Mouse (Mus musculus) cerebellum, postnatal 14 days (tissue): ENCODE results near the gene 5530401A14Rik.

Experiments
- DNase-seq, 2 experiments: peaks; one replicate each; pipeline ENCODE4 v3.0.0; 2021; ENCODE audit warnings: mixed read lengths in 2 of 2

Gene 5530401A14Rik

DNA sequence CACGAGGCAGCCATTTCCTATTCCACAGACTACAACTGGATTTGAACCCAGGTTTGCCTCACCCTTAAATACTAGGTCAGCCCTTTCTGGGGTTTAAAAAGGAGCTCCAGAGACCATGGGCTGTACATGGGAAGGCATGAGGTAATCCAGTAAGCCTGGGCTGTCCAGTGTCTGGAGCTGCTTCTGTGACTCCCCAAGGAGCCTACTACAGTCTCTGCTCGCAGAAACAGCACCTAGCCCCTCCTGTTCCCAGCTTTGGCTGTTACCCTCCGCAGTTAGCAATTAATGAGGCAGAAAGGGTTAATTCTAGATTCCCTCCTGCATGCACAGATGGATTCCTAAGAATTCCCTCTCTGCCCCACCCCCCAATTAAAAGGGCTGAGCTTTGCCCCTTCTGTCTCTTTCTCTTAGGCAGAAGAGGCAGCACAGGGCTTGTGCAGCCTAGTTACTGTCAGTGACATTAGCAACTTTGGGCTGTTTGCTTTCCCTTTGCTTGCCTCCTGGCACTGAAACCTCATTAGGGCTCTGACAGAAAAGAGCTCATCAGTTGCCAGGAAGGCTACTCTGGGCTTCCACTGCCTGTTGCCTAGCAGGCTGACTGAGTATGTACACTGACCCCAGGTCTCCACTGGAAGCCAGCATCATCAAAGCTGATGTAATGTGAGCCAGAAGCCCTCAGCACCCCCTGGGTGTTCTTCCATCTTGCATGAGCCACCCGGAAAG lies at the start of gene 5530401A14Rik:
Gene 5530401A14Rik, plus strand, starts transcription at position 424 of the 723 bp plus-strand sequence.
- peak; percentile 34 to 37 for DNase-seq

DNA sequence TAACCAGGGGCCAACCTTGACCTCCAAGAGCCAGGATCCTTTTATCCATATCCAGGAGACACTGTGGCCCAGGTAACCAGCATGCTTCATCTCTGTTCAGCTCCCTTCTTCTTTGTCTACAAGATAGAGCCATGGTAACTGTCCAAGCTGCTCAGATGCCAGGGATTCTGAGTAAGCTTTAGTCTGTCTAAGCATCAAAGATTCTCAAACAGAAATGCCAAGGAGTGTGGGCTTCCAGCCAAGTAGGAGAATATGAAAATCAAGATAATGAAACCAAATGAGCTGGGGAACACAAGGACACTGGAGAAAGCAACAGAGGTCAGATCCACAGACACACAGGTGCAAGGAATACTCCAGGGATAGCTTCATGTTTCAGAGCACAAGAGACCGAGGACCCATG lies 45.7 kb upstream of the 5530401A14Rik start:
- peak in 1 of 2 experiments; percentile 33 for DNase-seq

DNA sequence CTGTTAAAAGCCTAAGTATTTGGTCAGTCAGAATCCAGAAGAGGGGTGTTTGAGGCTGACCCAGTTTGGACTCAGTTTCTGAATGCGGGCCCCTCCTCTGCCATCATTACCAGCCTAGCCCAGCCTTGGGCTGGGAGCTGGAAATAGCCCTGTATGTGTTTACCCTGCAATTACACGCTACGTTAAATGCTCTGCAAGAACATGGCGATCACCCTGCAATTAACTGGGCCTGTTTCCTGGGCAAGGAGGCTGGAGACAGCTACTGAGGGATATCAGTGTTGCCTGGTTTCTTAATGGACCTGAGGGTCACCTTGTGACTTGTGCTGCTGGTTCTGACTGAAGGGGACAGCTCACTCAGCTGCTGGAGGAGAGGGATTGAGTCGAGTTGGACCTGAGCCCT lies 43.9 kb upstream of the 5530401A14Rik start:
- no peak for DNase-seq

DNA sequence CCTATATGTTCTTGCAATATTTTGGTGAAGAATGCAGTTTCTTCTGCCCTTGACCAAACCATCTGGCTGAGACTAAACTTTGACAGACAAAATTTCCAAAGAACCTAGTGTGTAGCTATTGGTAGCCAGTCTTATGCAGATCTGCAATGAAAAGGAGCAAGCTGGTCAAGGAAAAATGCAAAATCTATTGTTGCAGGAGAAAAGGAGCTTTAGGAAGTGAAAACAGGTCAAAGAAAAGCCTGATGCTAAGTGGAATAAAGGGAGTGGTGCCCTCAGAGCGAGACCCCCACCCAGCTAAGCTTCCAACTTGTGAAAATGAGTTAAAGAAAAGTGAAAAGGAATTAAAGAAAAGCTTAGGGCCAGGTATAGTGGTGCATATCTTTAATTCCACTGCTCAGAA lies 28.1 kb upstream of the 5530401A14Rik start:
- no peak for DNase-seq

DNA sequence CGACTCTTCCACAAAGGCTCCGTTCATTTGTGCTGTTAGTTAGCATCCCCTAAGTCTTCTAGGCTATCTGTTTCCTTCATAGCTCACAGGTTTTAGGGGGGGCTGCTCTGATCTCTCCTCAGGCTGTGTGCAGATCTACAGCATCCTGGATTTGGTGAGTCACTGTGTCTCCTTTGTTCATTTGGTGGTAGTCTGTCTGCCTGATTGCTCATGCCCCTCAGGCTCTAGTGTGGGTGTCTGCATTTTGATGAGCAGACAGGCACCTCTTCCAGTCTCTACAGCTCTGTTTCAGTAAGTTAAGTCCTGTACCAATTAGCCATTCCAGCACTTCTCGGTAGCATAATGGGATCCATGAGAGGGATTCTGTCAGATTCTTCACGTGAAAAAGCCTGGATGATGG lies 22.0 kb upstream of the 5530401A14Rik start:
- no peak for DNase-seq

DNA sequence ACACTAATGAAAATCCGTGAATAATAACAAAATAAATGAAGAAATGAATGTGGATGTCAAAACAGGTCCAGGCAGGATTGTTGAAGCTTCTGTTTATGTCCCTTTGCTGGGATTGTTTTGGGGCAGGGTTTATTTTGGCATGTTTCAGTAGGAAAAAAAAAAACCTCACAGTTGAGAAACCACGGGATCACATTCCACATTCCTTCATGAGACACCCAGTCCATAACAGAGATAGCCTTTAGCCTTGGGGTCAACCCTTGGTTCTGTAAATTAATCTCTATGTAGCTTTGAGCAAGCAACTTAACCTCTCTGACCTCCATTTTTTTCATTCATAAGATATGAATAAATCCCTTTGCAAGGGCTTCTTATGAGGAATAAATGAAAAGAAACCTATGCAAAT lies 19.5 kb upstream of the 5530401A14Rik start:
- DNase-seq, result no peak

DNA sequence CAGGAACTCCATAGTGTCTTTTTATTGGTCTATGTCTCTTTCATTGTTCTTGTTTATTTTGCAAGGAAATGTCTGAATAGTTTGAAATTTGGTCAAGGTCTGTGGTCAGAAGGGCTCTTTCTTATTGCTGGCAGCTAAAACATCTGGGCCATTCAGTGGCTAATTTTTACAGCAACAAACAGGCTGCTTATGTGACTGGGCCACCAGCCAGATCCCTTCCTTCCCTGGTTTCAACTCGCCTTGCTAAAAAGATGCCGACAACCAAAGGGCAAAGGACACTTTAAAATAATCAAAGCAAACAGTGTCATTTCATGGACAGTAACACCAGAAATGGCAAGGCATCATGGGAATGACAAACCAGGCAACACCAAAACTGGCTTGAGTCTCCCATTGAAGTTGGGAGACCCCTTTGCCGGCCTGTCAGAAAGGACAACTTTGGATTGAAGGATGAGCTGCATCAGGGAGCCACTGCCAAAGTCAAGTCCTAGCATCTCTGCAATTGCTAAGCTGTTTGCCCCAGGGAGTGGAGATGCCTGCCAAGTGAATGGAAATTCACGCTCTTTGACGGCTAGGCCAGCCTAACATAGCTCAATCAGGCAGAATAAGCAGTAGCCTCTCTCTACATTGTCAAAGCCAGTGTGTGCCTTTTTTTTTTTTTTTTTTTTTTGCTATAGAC lies 15.3 kb upstream of the 5530401A14Rik start:
- DNase-seq, result peak; percentile 64 to 78

DNA sequence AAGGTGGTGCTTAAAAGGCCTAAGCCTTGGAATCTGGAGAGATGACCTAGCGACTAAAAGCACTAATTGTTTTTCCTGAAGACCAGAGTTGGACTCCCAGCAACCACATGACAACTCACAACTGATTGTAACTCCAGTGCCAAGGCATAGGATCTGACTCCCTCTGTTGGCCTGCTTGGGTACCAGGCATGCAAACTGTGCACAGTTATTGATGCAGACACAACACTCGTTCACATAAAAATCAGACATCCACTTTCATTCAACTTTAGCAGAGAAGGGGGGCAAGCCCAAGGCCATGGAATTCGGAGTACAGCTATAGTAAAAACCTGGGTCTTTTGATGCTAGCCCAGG lies 14.8 kb upstream of the 5530401A14Rik start:
- peak in 1 of 2 experiments; percentile 22 for DNase-seq

DNA sequence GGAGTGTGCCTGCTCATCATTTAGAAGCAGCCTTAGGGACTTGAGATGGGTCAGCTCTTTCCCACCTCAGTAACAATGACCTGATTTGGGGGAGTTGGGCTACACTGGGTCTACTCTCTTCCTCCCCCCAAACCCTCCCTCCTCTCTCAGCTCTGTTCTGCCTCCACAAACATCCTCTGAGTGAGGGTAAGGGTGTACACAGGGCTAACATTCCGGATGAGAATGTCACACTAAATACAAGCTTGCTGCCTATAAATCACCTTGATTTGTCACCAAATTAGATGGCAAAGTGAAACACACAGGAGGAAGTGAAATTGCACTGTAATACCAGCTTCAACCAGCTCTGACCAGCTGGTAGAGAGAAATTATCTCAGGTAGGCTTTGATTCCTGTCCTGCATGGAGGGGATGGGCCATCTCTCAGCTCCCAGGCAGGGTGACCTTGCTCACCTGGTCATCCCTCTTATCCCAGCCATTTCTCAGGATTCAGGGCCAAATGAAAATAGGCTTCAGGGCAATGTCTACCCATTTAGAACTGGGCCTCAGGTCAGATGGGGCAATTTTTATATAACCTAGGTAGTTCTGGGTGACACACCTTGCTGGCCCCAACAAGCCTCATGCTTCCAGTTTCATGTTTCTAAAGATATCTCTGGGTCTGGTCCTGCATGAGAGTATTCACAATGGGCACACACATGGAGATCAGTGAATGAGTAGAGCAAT lies 12.5 kb upstream of the 5530401A14Rik start:
- no peak for DNase-seq

DNA sequence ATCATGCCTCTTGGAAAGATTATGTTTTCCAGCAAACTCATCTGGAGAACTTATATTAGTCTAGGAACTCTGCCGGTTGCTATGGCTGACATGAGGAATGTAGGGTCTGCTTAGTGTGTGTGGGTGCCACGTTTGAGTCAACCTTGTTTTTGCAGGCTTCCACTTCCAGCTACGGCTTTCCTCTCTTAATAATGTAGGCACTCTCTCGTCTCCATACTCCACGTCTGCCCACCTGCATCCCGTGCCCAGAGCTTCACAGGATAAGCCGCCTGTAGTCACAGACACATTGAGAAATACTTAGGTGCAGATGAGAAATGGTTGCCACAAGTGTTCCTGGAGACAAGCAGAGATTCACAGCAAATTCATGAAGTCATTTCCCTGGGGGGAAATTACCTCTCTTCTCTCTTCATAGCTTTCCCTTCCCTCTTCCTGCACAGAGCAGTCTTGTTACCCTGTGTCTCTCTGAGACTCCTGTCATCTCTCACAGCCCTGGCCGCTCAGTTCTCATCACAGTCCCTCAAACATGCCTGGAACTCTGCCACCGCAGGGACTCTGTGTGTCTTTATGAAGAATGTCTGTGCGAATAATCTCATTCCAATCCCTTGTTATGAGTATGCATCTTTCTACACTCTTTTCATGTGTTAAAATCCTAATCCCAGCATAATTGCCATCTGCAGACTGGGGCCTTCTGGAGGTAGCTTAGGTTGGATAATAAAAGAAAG lies 5.3 kb downstream of the 5530401A14Rik start:
- DNase-seq, result peak in 1 of 2 experiments; percentile 18

DNA sequence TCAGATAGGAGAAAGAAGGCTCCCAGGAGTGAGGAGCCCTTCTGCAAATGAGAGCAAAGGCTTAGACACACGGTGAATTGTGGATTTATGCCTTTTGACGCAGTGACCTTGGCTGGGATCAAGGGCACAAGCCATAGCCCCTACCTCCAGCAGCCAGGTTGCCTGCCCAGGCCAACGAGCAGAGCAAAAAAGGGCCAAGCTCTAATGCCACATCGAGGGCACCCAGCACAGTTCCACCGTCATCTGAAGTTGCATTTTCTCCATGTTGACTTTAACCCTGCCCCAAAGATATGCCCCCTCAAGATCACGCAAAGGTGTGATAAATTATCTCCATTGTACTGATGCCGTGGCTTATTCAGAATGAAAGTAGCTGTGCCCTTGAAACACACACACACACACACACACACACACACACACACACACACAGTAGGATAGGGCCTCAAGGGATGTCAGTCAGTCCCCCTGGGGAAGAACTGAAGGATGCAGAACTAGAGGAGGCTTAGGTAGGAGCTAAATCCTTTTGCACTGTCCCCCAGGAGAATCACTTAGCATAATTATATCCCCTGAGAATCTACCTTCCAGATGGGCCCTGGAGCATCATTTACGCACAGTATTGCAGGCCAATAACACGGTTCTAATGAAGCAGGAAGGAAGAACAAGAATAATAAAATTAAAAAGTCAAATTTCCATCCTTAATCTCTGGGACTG lies 11.2 kb downstream of the 5530401A14Rik start:
- no peak for DNase-seq

DNA sequence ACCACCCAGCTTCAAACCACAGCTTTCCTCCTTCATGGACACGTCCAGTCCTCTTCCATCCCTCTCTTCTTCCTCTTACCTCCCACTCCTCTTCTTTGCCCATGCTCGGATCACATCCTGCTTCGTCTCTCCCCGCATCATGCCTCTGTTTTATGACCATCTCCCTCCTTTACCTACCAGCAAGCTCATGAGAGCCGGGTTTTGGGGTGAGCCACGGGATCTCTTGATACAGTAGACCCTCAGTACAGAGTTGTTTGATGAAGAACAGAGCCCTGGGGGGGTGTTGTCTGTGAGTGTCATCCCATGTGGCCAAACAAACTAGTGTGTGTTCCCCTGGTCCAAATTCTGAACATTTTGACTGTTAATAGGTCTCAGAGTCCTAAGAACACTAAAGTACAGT lies 36.0 kb downstream of the 5530401A14Rik start:
- DNase-seq, result no peak

DNA sequence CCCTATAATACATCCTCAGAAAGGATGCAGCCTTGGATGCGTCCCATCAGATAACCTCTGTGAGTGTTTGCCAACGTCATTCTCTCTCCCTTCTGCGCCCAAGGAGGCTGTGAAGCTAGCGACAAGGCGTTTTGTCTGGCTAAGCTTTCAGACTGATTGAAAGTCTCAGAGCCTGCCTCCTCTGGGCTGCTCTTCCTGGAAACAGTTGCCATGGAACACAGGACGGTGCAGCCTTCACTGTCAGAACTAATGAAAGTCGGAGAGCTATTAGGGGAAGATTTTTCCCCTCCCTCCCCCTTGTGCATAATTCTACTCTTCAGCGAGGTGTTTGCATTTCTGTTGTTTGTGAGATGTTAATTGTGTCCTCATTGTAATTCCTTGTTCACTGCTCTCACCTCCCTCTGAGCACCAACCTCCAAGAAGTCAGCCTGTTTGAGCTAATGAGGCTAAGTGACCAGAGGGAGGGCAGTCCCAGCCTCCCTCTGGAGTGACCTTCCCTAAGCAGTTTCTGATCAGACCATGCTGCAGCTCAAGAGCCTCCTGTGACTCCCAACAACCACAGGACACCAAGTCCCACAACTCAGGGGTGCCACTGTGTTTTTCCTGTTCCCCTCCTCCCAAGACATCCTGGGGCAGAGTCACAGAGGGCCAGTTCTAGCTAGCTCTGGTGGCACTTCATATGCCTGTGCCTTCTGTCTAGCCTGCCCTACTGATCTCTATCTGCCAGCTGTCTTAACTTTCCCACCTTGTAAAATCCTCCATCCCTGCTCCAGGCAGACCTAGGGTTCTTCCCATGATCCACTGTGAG lies 37.3 kb downstream of the 5530401A14Rik start:
- no peak for DNase-seq

DNA sequence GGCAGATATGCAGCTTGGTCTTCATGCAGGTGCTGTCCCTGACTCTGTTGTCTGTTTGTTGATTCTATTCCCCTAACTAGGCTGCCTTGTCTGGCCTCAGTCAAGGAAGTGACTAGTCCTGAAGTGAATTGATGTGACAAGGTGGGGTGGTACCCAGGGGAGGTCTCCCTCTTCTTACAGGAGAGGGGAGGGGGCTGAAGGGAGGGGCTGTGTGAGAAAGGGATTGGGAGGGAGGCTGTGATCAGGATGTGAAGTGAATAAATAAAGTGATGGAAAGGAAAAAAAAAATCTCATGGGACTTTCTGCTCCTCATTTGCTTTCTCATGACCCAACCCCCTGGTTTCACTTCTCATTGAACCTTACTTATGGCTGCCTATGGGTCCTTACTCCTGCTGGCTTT lies 41.8 kb downstream of the 5530401A14Rik start:
- DNase-seq, result no peak

DNA sequence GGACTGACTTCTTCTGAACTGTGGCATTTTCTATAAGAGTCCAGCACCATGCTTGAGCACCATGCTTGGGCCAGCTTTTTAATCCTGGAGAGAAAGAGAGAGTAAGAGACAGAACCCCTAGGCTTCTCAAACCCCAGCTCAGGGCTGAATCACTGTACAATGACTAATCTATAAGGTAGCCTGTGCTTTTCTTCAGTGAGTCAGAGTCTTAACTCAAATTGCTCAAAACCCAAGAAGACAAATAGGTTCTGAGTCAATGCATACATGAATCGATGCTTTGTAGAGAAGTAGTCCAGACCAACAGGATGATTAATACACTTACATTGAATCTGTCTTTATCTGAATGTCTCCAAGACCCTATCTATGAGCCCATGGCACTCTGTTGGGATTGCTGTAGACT lies 48.3 kb downstream of the 5530401A14Rik start:
- DNase-seq, result no peak

DNA sequence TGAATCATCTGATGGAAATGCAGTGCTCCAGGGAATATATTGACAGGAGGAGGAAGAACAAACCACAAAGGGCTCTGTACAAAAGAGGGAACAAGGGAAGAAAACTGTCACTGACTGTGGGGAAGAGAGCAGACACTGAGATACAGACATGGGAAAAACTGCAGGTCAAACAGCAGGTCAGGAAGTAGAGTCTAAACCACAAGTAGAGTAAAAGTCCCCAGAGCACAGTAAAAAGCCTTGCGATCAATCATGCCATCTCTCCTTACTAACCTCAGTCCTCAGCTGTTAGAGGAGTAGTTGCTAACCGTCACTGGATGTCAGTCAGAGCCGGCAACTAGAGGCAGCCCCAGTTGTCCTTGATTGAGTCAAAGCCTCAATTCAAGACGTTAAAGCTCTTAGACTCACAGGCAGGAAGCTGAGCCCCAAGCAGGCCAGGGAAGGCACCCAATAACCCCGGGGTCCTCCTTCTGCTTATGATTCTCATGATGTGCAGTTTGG lies 49.0 kb downstream of the 5530401A14Rik start:
- no peak for DNase-seq

DNA sequence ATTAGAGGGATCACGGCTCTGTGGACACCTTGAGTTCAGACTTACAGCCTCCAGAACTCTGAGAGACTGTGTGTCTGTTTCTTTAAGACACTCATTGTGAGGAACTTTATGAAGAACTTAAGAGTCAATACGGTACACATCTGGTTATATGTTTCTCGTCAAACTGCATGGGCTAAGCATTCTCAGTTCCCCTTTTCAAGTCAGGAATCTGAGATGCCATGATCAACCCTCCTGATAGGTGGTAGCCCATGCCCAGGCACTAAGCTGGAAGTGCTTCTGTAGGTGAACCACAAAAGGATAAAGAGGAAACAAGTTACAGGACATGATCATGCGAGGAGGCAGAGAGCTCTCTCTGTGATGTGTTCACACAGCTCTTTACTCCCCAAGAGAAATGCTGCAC lies 52.6 kb downstream of the 5530401A14Rik start:
- no peak for DNase-seq

DNA sequence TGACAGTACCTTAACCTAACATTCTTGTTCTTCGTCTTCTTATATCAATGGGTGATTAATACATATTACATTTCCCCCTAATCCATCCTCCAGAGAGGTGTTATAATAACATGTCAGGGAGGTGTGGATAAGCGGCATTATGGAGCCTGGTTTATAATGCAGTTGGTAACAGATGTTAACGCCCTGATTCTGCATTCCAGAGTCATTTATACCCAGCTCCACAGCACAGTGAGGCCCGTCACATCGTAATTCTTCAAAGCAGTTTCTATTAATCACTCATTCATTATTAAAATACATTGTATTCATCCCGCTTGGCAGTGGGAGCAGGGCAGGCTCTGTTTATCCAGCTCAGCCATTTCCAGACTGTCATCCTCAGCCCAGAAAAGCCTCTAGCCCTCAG lies 55.0 kb downstream of the 5530401A14Rik start:
- no peak for DNase-seq

DNA sequence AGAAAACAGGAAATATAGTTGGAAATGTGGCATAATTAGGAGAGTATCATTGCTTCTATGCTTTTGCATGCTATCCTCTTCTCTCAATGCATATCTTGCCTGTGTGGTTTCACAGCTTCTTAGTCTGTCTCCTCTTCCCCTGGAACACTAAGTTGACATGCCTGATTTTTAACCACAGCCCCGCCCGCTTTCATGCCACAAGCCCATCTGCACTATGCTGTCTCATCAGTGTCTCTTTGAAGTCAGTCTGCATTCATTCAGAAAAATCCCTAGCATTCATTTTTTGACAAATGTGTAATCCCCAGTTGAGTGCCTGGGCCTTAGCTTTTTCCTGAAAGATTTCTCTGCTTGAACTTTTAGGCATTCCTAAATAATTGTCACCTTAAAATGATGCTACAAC lies 62.6 kb downstream of the 5530401A14Rik start:
- DNase-seq, result no peak

DNA sequence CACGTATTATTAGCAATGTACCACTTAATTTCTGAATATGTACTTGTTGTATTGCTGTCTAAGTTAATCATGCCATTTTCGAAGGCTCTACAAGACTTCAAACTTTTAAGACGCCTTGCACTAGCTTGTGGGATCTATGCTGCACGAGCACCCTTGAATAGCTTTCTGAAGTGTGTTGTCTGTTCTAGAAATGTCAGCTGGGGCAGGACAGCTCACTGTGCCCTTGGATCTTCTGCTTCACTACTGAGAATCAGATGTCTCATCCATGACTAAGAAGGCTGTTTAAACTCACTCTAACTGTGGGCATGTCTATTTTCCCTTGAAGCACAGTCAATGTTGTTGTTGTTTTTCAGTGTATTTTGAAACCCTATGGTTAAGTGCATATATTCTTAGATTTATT lies 63.2 kb downstream of the 5530401A14Rik start:
- no peak for DNase-seq

DNA sequence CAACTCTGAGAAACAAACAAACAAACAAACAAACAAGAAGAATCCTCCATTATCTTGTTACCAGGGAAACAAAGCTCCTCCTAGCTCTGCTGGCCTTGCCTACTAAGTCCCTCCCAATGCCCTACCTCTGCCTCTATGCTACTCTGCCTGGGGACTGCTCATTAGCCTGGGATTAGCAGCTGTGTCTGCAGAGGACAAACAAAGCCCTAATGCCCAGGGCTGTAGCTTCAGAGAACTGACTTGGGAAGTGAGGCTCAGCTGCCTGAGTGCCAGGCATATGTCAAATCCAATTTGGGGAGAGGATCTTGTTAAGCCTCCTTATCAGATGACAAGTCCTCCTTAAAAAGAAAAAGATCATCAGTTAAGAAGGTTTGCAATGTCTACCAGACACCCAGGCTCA lies 65.9 kb downstream of the 5530401A14Rik start:
- DNase-seq, result no peak

DNA sequence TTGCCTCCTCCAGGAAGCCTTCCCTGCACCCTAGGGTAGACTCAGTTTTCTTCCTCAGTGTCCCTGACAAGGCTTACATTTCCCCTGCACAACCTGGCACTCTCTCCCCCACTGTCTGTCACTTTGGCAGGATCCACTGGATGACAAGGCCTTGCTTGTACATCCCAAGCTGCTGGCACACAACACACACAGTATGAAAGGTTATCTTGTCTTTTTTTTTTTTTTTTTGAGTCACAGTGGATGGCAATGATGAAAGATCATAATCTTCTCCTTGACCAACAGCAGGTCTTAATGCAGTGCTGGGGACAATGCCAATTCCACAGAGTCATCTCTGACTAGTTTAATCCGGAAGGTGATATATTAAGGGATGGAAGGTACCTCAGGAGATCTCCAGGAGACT lies 77.0 kb downstream of the 5530401A14Rik start:
- DNase-seq, result no peak
